Mouse (Mus musculus): Measurements from ENCODE around the gene Mus81. TPM values are rescaled to one million over a fixed set of nuclear protein-coding genes. Genes with fewer than 3 reads are reported as not detected.

The Mus81 gene
- total and polyA plus RNA-seq, 3 experiments: 18.6 to 38.6 (median 21.6) TPM

GRCm38 (mm10) chr19:5449673-5450072 lies 38.5 kb downstream of the Mus81 start:
- no peak overlapping the region for H3K4me3 ChIP-seq
- DNase-seq: no peak
- intact Hi-C loops (cut with DNase I): no loop called here
- no peaks in the 10 kb centered on the region for H3K79me2 ChIP-seq (replicated peaks; ENCODE audit: control insufficient read depth, insufficient read depth, low read length)
- H3K27ac ChIP-seq: no peak overlapping the region
- WGBS: 74% methylated on average over 3 of the region's 3 CpGs
- peaks cover 5% of the 10 kb centered on the region; the same call in 1 of the 2 replicates for H3K36me3 ChIP-seq (ENCODE audit: control insufficient read depth, insufficient read depth, low read length)
- no peak overlapping the region for H3K9ac ChIP-seq (ENCODE audit: low read depth, low read length)
- H3K4me1 ChIP-seq (ENCODE audit: control insufficient read depth, insufficient read depth, low read length): peaks cover 2% of the 10 kb centered on the region
- TF ChIP-seq EP300 (IDR thresholded peaks at IDR 0.05; ENCODE audit: insufficient read depth, low read depth, low read length): no peak
- TF ChIP-seq CTCF (IDR thresholded peaks at IDR 0.05): no peak
- TF ChIP-seq POLR2A (IDR thresholded peaks at IDR 0.05; ENCODE audit: insufficient read depth, low read depth, low read length): no peak
- H3K27me3 ChIP-seq (ENCODE audit: control insufficient read depth, insufficient read depth, low read length): peaks cover 6% of the 10 kb centered on the region; the same call in 1 of the 2 replicates

- intact Hi-C loops (cut with DNase I): no loop called here
Measured at GRCm38 (mm10) chr19:5448354-5449150, 39.6 kb downstream of the Mus81 start.

GRCm38 (mm10) chr19:5447515-5448353 lies 40.5 kb downstream of the Mus81 start, which contains the start of gene Fosl1:
Fosl1 (plus strand) TSS chr19:5447547.
- intact Hi-C loops (cut with DNase I): no loop called here
- DNase-seq: peak; percentile 74 to 80
- TF ChIP-seq CTCF (IDR thresholded peaks at IDR 0.05) (no peak), POLR2A (IDR thresholded peaks at IDR 0.05; ENCODE audit: insufficient read depth, low read depth, low read length) (no peak), EP300 (IDR thresholded peaks at IDR 0.05; ENCODE audit: insufficient read depth, low read depth, low read length) (no peak)
- 1% methylated on average over 69 of the region's 70 CpGs for WGBS
- peaks cover 2% of the 10 kb centered on the region for H3K4me1 ChIP-seq (ENCODE audit: control insufficient read depth, insufficient read depth, low read length)
- H3K36me3 ChIP-seq (ENCODE audit: control insufficient read depth, insufficient read depth, low read length): no peaks in the 10 kb centered on the region
- peaks cover 6% of the 10 kb centered on the region; the same call in 1 of the 2 replicates for H3K27me3 ChIP-seq (ENCODE audit: control insufficient read depth, insufficient read depth, low read length)
- H3K9ac ChIP-seq (ENCODE audit: low read depth, low read length): peak within 1 kb of the TSS; percentile 37
- no peak within 1 kb of the TSS for H3K27ac ChIP-seq
- peak within 1 kb of the TSS; percentile 54 for H3K4me3 ChIP-seq
- no peaks in the 10 kb centered on the region for H3K79me2 ChIP-seq (replicated peaks; ENCODE audit: control insufficient read depth, insufficient read depth, low read length)

More at GRCm38 (mm10) chr19:5448354-5449150, 39.6 kb downstream of the Mus81 start:
- TF ChIP-seq CTCF (IDR thresholded peaks at IDR 0.05) (no peak), POLR2A (IDR thresholded peaks at IDR 0.05; ENCODE audit: insufficient read depth, low read depth, low read length) (no peak), EP300 (IDR thresholded peaks at IDR 0.05; ENCODE audit: insufficient read depth, low read depth, low read length) (no peak)
- Histone ChIP-seq H3K4me1 (ENCODE audit: control insufficient read depth, insufficient read depth, low read length) (peaks cover 2% of the 10 kb centered on the region), H3K36me3 (ENCODE audit: control insufficient read depth, insufficient read depth, low read length) (no peaks in the 10 kb centered on the region), H3K4me3 (peak overlapping the region; percentile 54; the same call in 1 of the 2 replicates), H3K27me3 (ENCODE audit: control insufficient read depth, insufficient read depth, low read length) (peaks cover 6% of the 10 kb centered on the region; the same call in 1 of the 2 replicates), H3K79me2 (replicated peaks; ENCODE audit: control insufficient read depth, insufficient read depth, low read length) (no peaks in the 10 kb centered on the region), H3K27ac (no peak overlapping the region), H3K9ac (ENCODE audit: low read depth, low read length) (no peak overlapping the region)
- DNase-seq: peak; percentile 40 to 50
- 5% methylated on average over 36 of the region's 36 CpGs for WGBS

- Histone ChIP-seq H3K79me2 (replicated peaks; ENCODE audit: control insufficient read depth, insufficient read depth, low read length) (no peaks in the 10 kb centered on the region), H3K4me1 (ENCODE audit: control insufficient read depth, insufficient read depth, low read length) (peaks cover 2% of the 10 kb centered on the region), H3K36me3 (ENCODE audit: control insufficient read depth, insufficient read depth, low read length) (no peaks in the 10 kb centered on the region), H3K4me3 (no peak overlapping the region), H3K27me3 (ENCODE audit: control insufficient read depth, insufficient read depth, low read length) (peaks cover 6% of the 10 kb centered on the region; the same call in 1 of the 2 replicates), H3K27ac (no peak overlapping the region), H3K9ac (ENCODE audit: low read depth, low read length) (no peak overlapping the region)
- WGBS: 91% methylated on average over 5 of the region's 5 CpGs
- intact Hi-C loops (cut with DNase I): no loop called here
- no peak for DNase-seq
- TF ChIP-seq CTCF (IDR thresholded peaks at IDR 0.05) (no peak), POLR2A (IDR thresholded peaks at IDR 0.05; ENCODE audit: insufficient read depth, low read depth, low read length) (no peak), EP300 (IDR thresholded peaks at IDR 0.05; ENCODE audit: insufficient read depth, low read depth, low read length) (no peak)
Measured at GRCm38 (mm10) chr19:5445747-5446146, 42.5 kb downstream of the Mus81 start.

GRCm38 (mm10) chr19:5444954-5445353 lies 43.2 kb downstream of the Mus81 start:
- intact Hi-C loops (cut with DNase I): no loop called here

More at GRCm38 (mm10) chr19:5444954-5445353, 43.2 kb downstream of the Mus81 start:
- no peak for TF ChIP-seq POLR2A (IDR thresholded peaks at IDR 0.05; ENCODE audit: insufficient read depth, low read depth, low read length)
- no peak for TF ChIP-seq EP300 (IDR thresholded peaks at IDR 0.05; ENCODE audit: insufficient read depth, low read depth, low read length)
- TF ChIP-seq CTCF (IDR thresholded peaks at IDR 0.05): no peak
- H3K27me3 ChIP-seq (ENCODE audit: control insufficient read depth, insufficient read depth, low read length): peaks cover 6% of the 10 kb centered on the region; the same call in 1 of the 2 replicates
- H3K4me1 ChIP-seq (ENCODE audit: control insufficient read depth, insufficient read depth, low read length): peaks cover 2% of the 10 kb centered on the region
- H3K4me3 ChIP-seq: no peak overlapping the region
- H3K36me3 ChIP-seq (ENCODE audit: control insufficient read depth, insufficient read depth, low read length): no peaks in the 10 kb centered on the region
- no peak for DNase-seq
- no peak overlapping the region for H3K27ac ChIP-seq
- WGBS: 47% methylated on average over 7 of the region's 7 CpGs
- no peaks in the 10 kb centered on the region for H3K79me2 ChIP-seq (replicated peaks; ENCODE audit: control insufficient read depth, insufficient read depth, low read length)
- H3K9ac ChIP-seq (ENCODE audit: low read depth, low read length): no peak overlapping the region
